Mouse (Mus musculus) liver, embryonic 13.5 days (tissue): Measurements from ENCODE around the gene Mmachc. TPM values are rescaled to one million over a fixed set of nuclear protein-coding genes. Genes with fewer than 3 reads are reported as not detected.

ENCODE experiments used
- polyA plus RNA-seq: library from polyadenylated mRNA; unstranded; fragments of >200 nt; fragmentation: Nextera tagmentation; extraction: Ambion mirVana; gene quantifications from 2 replicates; pipeline ENCODE4 v1.2.1, GENCODE M21; 2015

The Mmachc gene
- polyA plus RNA-seq, 1 experiment from 2014 or later: 13.6 TPM

Other genes with a start within 250 kb of the Mmachc start
- 4.7 and 5.7 TPM in 2 replicates for gene Mast2, start 244.2 kb downstream of the Mmachc start, polyA plus RNA-seq
- gene Ipp, start 200.9 kb downstream of the Mmachc start, polyA plus RNA-seq: 16.2 and 18.5 TPM in 2 replicates
- gene Tmem69, start 152.5 kb downstream of the Mmachc start, polyA plus RNA-seq: 29.0 and 37.1 TPM in 2 replicates
- gene Gpbp1l1, start 150.7 kb downstream of the Mmachc start, polyA plus RNA-seq: 12.8 and 18.4 TPM in 2 replicates
- 1.7 and 1.8 TPM in 2 replicates for gene Ccdc17, start 111.8 kb downstream of the Mmachc start, polyA plus RNA-seq
- gene Nasp, start 80.5 kb downstream of the Mmachc start, polyA plus RNA-seq: 83.0 and 104 TPM in 2 replicates
- gene Akr1a1, start 56.7 kb downstream of the Mmachc start, polyA plus RNA-seq: 273 and 281 TPM in 2 replicates
- gene Prdx1, start 22.9 kb downstream of the Mmachc start, polyA plus RNA-seq: 994 and 1,129 TPM in 2 replicates
- gene Ccdc163, start 103 bp upstream of the Mmachc start, polyA plus RNA-seq: 13.3 and 13.7 TPM in 2 replicates
- gene Tesk2, start 12.5 kb upstream of the Mmachc start, polyA plus RNA-seq: 2.1 and 2.5 TPM in 2 replicates
- gene Toe1, start 99.2 kb upstream of the Mmachc start, polyA plus RNA-seq: 20.0 and 20.2 TPM in 2 replicates
- gene Mutyh, start 99.3 kb upstream of the Mmachc start, polyA plus RNA-seq: 3.9 and 4.0 TPM in 2 replicates
- 0.53 and 0.58 TPM in 2 replicates for gene Hpdl, start 113.3 kb upstream of the Mmachc start, polyA plus RNA-seq
- 0.05 and 0.06 TPM in 2 replicates for gene Zswim5, start 169.0 kb upstream of the Mmachc start, polyA plus RNA-seq